18 mouse cellular contexts compared by ENCODE assay signal in the genomic region with DNA sequence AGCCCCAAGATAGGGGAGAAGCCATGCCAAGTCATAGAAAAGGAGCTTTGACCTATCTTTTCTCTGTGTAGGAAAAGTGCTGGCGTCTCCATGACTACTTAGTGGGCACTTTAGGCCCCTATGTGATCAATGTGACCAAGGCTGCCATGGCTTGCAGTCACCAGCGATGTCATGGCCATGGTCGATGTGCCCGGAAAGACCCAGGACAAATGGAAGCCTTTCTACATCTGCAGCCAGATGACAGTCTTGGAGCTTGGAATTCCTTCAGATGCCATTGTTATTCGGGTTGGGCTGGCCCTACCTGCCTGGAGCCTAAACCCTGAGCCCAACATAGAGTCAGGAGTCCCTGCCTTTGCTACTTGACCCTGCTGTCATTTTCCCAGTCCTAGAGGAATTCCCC. TPM values are rescaled to one million over a fixed set of nuclear protein-coding genes. Genes with fewer than 3 reads are reported as not detected.
DNase-seq lines count a peak whose midpoint lies in the region; ATAC-seq and TF ChIP-seq lines count a peak whose summit lies in the region.
"Had no signal": no experiment of that assay in that cellular context is flagged by ENCODE, and none has a peak within 500 bp of the region (broad histone marks: within the 10 kb centered on the region; RNA-seq: fewer than 3 reads in every experiment).

No protein-coding gene starts in this region.

- peak overlapping the region; percentile 96; the same call in 1 of the 2 replicates for H3K27ac ChIP-seq in gastrocnemius, adult 2 months
- 0 out of 2 replicates have a peak overlapping the region, but pooled peaks have one; percentile 49 for H3K27ac ChIP-seq in midbrain, embryonic 10.5 days (replicated peaks)
- no peak overlapping the region for H3K27ac ChIP-seq in midbrain, embryonic 13.5 days
- H3K27ac ChIP-seq in intestine, embryonic 15.5 days: peak overlapping the region; percentile 79
- peak overlapping the region; percentile 94 for H3K27ac ChIP-seq in liver, postnatal 0 days (ENCODE audit: low read depth)
- H3K27ac ChIP-seq: kidney, postnatal 0 days; limb, embryonic 12.5 days had no signal

- H3K9ac ChIP-seq in midbrain, embryonic 13.5 days (replicated peaks): no peak overlapping the region
- no peak overlapping the region for H3K9ac ChIP-seq in intestine, embryonic 15.5 days
- peak overlapping the region; percentile 28 for H3K9ac ChIP-seq in liver, postnatal 0 days (replicated peaks)
- H3K9ac ChIP-seq: limb, embryonic 12.5 days had no signal

- no peak overlapping the region for H3K4me2 ChIP-seq in midbrain, embryonic 13.5 days (replicated peaks)
- no peak overlapping the region; the same call in 1 of the 2 replicates for H3K4me2 ChIP-seq in intestine, embryonic 15.5 days (replicated peaks)
- H3K4me2 ChIP-seq in liver, postnatal 0 days (ENCODE audit: low read depth, low read length): peak overlapping the region; percentile 54

- TF ChIP-seq CTCF in gastrocnemius, adult 2 months (IDR thresholded peaks at IDR 0.05): no peak
- TF ChIP-seq CTCF in liver, postnatal 0 days (IDR thresholded peaks at IDR 0.05; ENCODE audit: low read depth): no peak

- no peaks in the 10 kb centered on the region for H3K9me3 ChIP-seq in midbrain, embryonic 10.5 days (replicated peaks)
- no peaks in the 10 kb centered on the region for H3K9me3 ChIP-seq in midbrain, embryonic 13.5 days
- H3K9me3 ChIP-seq in intestine, embryonic 15.5 days: no peaks in the 10 kb centered on the region
- no peaks in the 10 kb centered on the region for H3K9me3 ChIP-seq in liver, postnatal 0 days (ENCODE audit: low read length)
- H3K9me3 ChIP-seq: limb, embryonic 12.5 days had no signal

- no peak for ATAC-seq in midbrain, embryonic 13.5 days
- no peak for ATAC-seq in intestine, embryonic 15.5 days
- no peak for ATAC-seq in liver, postnatal 0 days

- peak overlapping the region; percentile 98 for H3K4me3 ChIP-seq in gastrocnemius, adult 2 months
- H3K4me3 ChIP-seq in midbrain, embryonic 10.5 days: peak overlapping the region; percentile 78; the same call in 1 of the 2 replicates
- no peak overlapping the region for H3K4me3 ChIP-seq in midbrain, embryonic 13.5 days (replicated peaks)
- no peak overlapping the region for H3K4me3 ChIP-seq in intestine, embryonic 15.5 days (replicated peaks)
- H3K4me3 ChIP-seq in liver, postnatal 0 days (ENCODE audit: low read depth, low read length): peak overlapping the region; percentile 65

- WGBS in midbrain, embryonic 10.5 days: 89% methylated on average over 5 of the region's 5 CpGs
- 92% methylated on average over 5 of the region's 5 CpGs for WGBS in midbrain, embryonic 13.5 days
- 89% methylated on average over 5 of the region's 5 CpGs for WGBS in intestine, embryonic 15.5 days
- 77% methylated on average over 5 of the region's 5 CpGs for WGBS in liver, postnatal 0 days (ENCODE audit: insufficient replicate concordance)

- intact Hi-C loops in gastrocnemius, adult 2 months (cut with DNase I): no loop called here

- TF ChIP-seq EP300 in liver, postnatal 0 days (IDR thresholded peaks at IDR 0.05; ENCODE audit: low read depth): no peak

- no peaks in the 10 kb centered on the region for H3K27me3 ChIP-seq in midbrain, embryonic 10.5 days (ENCODE audit: low read depth, poor library complexity, severe bottlenecking)
- no peaks in the 10 kb centered on the region for H3K27me3 ChIP-seq in midbrain, embryonic 13.5 days
- H3K27me3 ChIP-seq in intestine, embryonic 15.5 days (replicated peaks): no peaks in the 10 kb centered on the region
- no peaks in the 10 kb centered on the region for H3K27me3 ChIP-seq in liver, postnatal 0 days (ENCODE audit: insufficient read depth, low read length)
- H3K27me3 ChIP-seq: limb, embryonic 12.5 days had no signal

- H3K36me3 ChIP-seq in midbrain, embryonic 10.5 days: peaks cover 44% of the 10 kb centered on the region
- H3K36me3 ChIP-seq in midbrain, embryonic 13.5 days: peaks cover 35% of the 10 kb centered on the region
- H3K36me3 ChIP-seq in intestine, embryonic 15.5 days: peaks cover 26% of the 10 kb centered on the region
- H3K36me3 ChIP-seq in liver, postnatal 0 days (replicated peaks; ENCODE audit: insufficient read depth, low read length): peaks cover 31% of the 10 kb centered on the region

- DNase-seq in gastrocnemius, adult 2 months: no peak
- DNase-seq in gastrocnemius, postnatal 4 days (ENCODE audit: low spot score in 2 of 2): no peak
- DNase-seq in midbrain, embryonic 10.5 days (ENCODE audit: low spot score): no peak
- no peak for DNase-seq in liver, postnatal 0 days
- no peak for DNase-seq in yolk sac, embryonic 10.5 days (ENCODE audit: low spot score)
- no peak for DNase-seq in kidney, postnatal 10 days
- DNase-seq: B cell, adult 2 months; cerebellum, adult 2 months; embryo, embryonic 11 days; gastrocnemius, postnatal 36 days; heart, postnatal 4 days; lung, postnatal 4 days; spleen, adult 18-20 months; thymus, adult 18-20 months had no signal

- peaks cover 33% of the 10 kb centered on the region for H3K4me1 ChIP-seq in midbrain, embryonic 10.5 days
- peaks cover 24% of the 10 kb centered on the region for H3K4me1 ChIP-seq in midbrain, embryonic 13.5 days (replicated peaks)
- H3K4me1 ChIP-seq in intestine, embryonic 15.5 days (replicated peaks): peaks cover 38% of the 10 kb centered on the region
- H3K4me1 ChIP-seq in liver, postnatal 0 days (ENCODE audit: insufficient read depth): peaks cover 33% of the 10 kb centered on the region

RNA-seq across cellular contexts. Expression of a gene that starts 0.9 kb away (rescaled TPM):
- total RNA-seq in gastrocnemius, adult 2 months (2021): 10 to 100 TPM; 48.5 to 50.4 TPM
- 10 to 100 TPM; 31.8 to 35.2 TPM for total RNA-seq in gastrocnemius, postnatal 4 days (2021)
- polyA plus RNA-seq in midbrain, embryonic 10.5 days (2016; fragmentation: Nextera tagmentation; extraction: Ambion mirVana): 46.3 and 56.8 TPM in 2 replicates
- polyA plus RNA-seq in midbrain, embryonic 13.5 days (2015; fragmentation: Nextera tagmentation; extraction: Ambion mirVana): 13.5 and 14.7 TPM in 2 replicates
- 66.4 and 81.9 TPM in 2 replicates for polyA plus RNA-seq in intestine, embryonic 15.5 days (2015; fragmentation: Nextera tagmentation; extraction: Ambion mirVana)
- 63.6 and 68.0 TPM in 2 replicates for polyA plus RNA-seq in liver, postnatal 0 days (2015; fragmentation: Nextera tagmentation; extraction: Ambion mirVana)

RNA-seq across cellular contexts. Expression of a gene that starts 5.9 kb away (rescaled TPM):
- under 1 TPM; 0.22 to 0.33 TPM for total RNA-seq in gastrocnemius, adult 2 months (2021)
- total RNA-seq in gastrocnemius, postnatal 4 days (2021): under 1 TPM; 0.66 to 0.78 TPM
- 0.62 and 0.96 TPM in 2 replicates for polyA plus RNA-seq in midbrain, embryonic 10.5 days (2016; fragmentation: Nextera tagmentation; extraction: Ambion mirVana)
- polyA plus RNA-seq in midbrain, embryonic 13.5 days (2015; fragmentation: Nextera tagmentation; extraction: Ambion mirVana): 1.1 and 1.8 TPM in 2 replicates
- polyA plus RNA-seq in intestine, embryonic 15.5 days (2015; fragmentation: Nextera tagmentation; extraction: Ambion mirVana): 0.74 and 0.97 TPM in 2 replicates
- 0.65 and 0.86 TPM in 2 replicates for polyA plus RNA-seq in liver, postnatal 0 days (2015; fragmentation: Nextera tagmentation; extraction: Ambion mirVana)

RNA-seq across cellular contexts. Expression of a gene that starts 7.8 kb away (rescaled TPM):
- 10 to 100 TPM; 11.8 to 14.7 TPM for total RNA-seq in gastrocnemius, adult 2 months (2021)
- 10 to 100 TPM; 15.5 to 20.5 TPM for total RNA-seq in gastrocnemius, postnatal 4 days (2021)
- polyA plus RNA-seq in midbrain, embryonic 10.5 days (2016; fragmentation: Nextera tagmentation; extraction: Ambion mirVana): 17.6 and 18.2 TPM in 2 replicates
- 16.5 and 19.1 TPM in 2 replicates for polyA plus RNA-seq in midbrain, embryonic 13.5 days (2015; fragmentation: Nextera tagmentation; extraction: Ambion mirVana)
- 15.1 and 19.1 TPM in 2 replicates for polyA plus RNA-seq in intestine, embryonic 15.5 days (2015; fragmentation: Nextera tagmentation; extraction: Ambion mirVana)
- 10.4 and 11.6 TPM in 2 replicates for polyA plus RNA-seq in liver, postnatal 0 days (2015; fragmentation: Nextera tagmentation; extraction: Ambion mirVana)

RNA-seq across cellular contexts. Expression of a gene that starts 9.8 kb away (rescaled TPM):
- total RNA-seq in gastrocnemius, adult 2 months (2021): 1 to 10 TPM; 1.6 to 2.4 TPM
- 1 to 10 TPM; 4.6 to 4.8 TPM for total RNA-seq in gastrocnemius, postnatal 4 days (2021)
- polyA plus RNA-seq in midbrain, embryonic 10.5 days (2016; fragmentation: Nextera tagmentation; extraction: Ambion mirVana): 6.8 and 9.3 TPM in 2 replicates
- 7.0 and 10.0 TPM in 2 replicates for polyA plus RNA-seq in midbrain, embryonic 13.5 days (2015; fragmentation: Nextera tagmentation; extraction: Ambion mirVana)
- polyA plus RNA-seq in intestine, embryonic 15.5 days (2015; fragmentation: Nextera tagmentation; extraction: Ambion mirVana): 5.9 and 7.4 TPM in 2 replicates
- 2.5 and 3.3 TPM in 2 replicates for polyA plus RNA-seq in liver, postnatal 0 days (2015; fragmentation: Nextera tagmentation; extraction: Ambion mirVana)

RNA-seq across cellular contexts. Expression of a gene that starts 18.8 kb away (rescaled TPM):
- 10 to 100 TPM; 11.3 to 19.9 TPM for total RNA-seq in gastrocnemius, adult 2 months (2021)
- total RNA-seq in gastrocnemius, postnatal 4 days (2021): 10 to 100 TPM; 21.8 to 32.0 TPM
- polyA plus RNA-seq in midbrain, embryonic 10.5 days (2016; fragmentation: Nextera tagmentation; extraction: Ambion mirVana): 143 and 150 TPM in 2 replicates
- 98.9 and 106 TPM in 2 replicates for polyA plus RNA-seq in midbrain, embryonic 13.5 days (2015; fragmentation: Nextera tagmentation; extraction: Ambion mirVana)
- polyA plus RNA-seq in intestine, embryonic 15.5 days (2015; fragmentation: Nextera tagmentation; extraction: Ambion mirVana): 81.0 and 87.9 TPM in 2 replicates
- polyA plus RNA-seq in liver, postnatal 0 days (2015; fragmentation: Nextera tagmentation; extraction: Ambion mirVana): 53.9 and 54.5 TPM in 2 replicates

Comparison
In these comparisons a context has a peak if more than half of its experiments do, and no peak if none do; other contexts are left out.
1. H3K4me3 ChIP-seq: peak in gastrocnemius, adult 2 months (single experiment), midbrain, embryonic 10.5 days (single experiment) and liver, postnatal 0 days (single experiment); none in midbrain, embryonic 13.5 days (single experiment) and intestine, embryonic 15.5 days (single experiment).